Mouse (Mus musculus): Measurements from ENCODE around the gene Slc52a3. TPM values are rescaled to one million over a fixed set of nuclear protein-coding genes. Genes with fewer than 3 reads are reported as not detected.
"Not testable (repeated sequence)": the region's sequence is repeated elsewhere in the genome, so short reads cannot be mapped to it uniquely, and the experiment has no call there.

Gene Slc52a3
- polyA plus RNA-seq, 1 experiment from 2014 or later: 0.43 TPM

GRCm38 (mm10) chr2:151985426-151986172 is 10.7 kb upstream of the Slc52a3 start:
- Histone ChIP-seq H3K9me3 (ENCODE audit: low read length) (no peaks in the 10 kb centered on the region), H3K9ac (replicated peaks) (no peak overlapping the region), H3K4me2 (ENCODE audit: low read depth, low read length) (0 out of 2 replicates have a peak overlapping the region, but pooled peaks have one; percentile 4), H3K27me3 (ENCODE audit: insufficient read depth, low read length) (no peaks in the 10 kb centered on the region), H3K27ac (ENCODE audit: low read depth) (0 out of 2 replicates have a peak overlapping the region, but pooled peaks have one; percentile 34), H3K4me3 (ENCODE audit: low read depth, low read length) (no peak overlapping the region), H3K4me1 (ENCODE audit: insufficient read depth) (peaks cover 5% of the 10 kb centered on the region; the same call in 1 of the 2 replicates), H3K36me3 (replicated peaks; ENCODE audit: insufficient read depth, low read length) (no peaks in the 10 kb centered on the region)
- DNase-seq: peak; percentile 41
- WGBS (ENCODE audit: insufficient replicate concordance): 40% methylated on average over 7 of the region's 7 CpGs
- TF ChIP-seq CTCF (IDR thresholded peaks at IDR 0.05; ENCODE audit: low read depth) (no peak), EP300 (IDR thresholded peaks at IDR 0.05; ENCODE audit: low read depth) (no peak)
- peak; percentile 56 for ATAC-seq

DNA sequence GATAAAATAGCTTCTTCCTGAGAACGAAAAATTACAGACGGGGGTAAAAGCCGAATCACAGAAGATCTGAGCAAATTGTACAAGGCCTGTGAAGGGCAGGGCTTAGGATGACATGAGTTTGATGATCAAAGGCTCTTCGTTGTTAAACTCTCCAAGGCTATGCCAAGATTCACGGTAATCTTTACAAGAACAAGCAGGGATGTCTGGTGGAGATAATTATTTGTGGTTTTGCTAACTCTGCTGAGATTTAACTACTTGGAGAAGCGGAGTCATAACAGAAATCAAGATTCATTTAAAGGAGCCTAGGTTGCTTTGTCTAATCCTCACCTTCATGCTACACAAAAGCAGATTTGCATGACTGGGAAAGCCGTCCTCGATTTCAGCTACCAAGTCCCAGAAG is 9.4 kb upstream of the Slc52a3 start:
- peaks cover 4% of the 10 kb centered on the region; the same call in 1 of the 2 replicates for H3K4me1 ChIP-seq (ENCODE audit: insufficient read depth)
- H3K36me3 ChIP-seq (replicated peaks; ENCODE audit: insufficient read depth, low read length): no peaks in the 10 kb centered on the region
- WGBS (ENCODE audit: insufficient replicate concordance): 59% methylated on average over 8 of the region's 8 CpGs
- H3K9ac ChIP-seq (replicated peaks): no peak overlapping the region
- no peak overlapping the region for H3K4me2 ChIP-seq (ENCODE audit: low read depth, low read length)
- TF ChIP-seq EP300 (IDR thresholded peaks at IDR 0.05; ENCODE audit: low read depth): no peak
- TF ChIP-seq CTCF (IDR thresholded peaks at IDR 0.05; ENCODE audit: low read depth): no peak
- no peaks in the 10 kb centered on the region for H3K9me3 ChIP-seq (ENCODE audit: low read length)
- DNase-seq (no peak), ATAC-seq (no peak)
- no peaks in the 10 kb centered on the region for H3K27me3 ChIP-seq (ENCODE audit: insufficient read depth, low read length)
- no peak overlapping the region for H3K27ac ChIP-seq (ENCODE audit: low read depth)
- no peak overlapping the region for H3K4me3 ChIP-seq (ENCODE audit: low read depth, low read length)

GRCm38 (mm10) chr2:151988978-151989377 is 7.3 kb upstream of the Slc52a3 start:
- no peak for TF ChIP-seq CTCF (IDR thresholded peaks at IDR 0.05; ENCODE audit: low read depth)
- Histone ChIP-seq H3K27ac (ENCODE audit: low read depth) (no peak overlapping the region), H3K27me3 (ENCODE audit: insufficient read depth, low read length) (no peaks in the 10 kb centered on the region)

GRCm38 (mm10) chr2:151990985-151991394 is 5.3 kb upstream of the Slc52a3 start:
- ATAC-seq (no peak), DNase-seq (no peak)
- no peak overlapping the region for H3K4me3 ChIP-seq (ENCODE audit: low read depth, low read length)
- H3K36me3 ChIP-seq (replicated peaks; ENCODE audit: insufficient read depth, low read length): no peaks in the 10 kb centered on the region
- TF ChIP-seq EP300 (IDR thresholded peaks at IDR 0.05; ENCODE audit: low read depth) (no peak), CTCF (IDR thresholded peaks at IDR 0.05; ENCODE audit: low read depth) (no peak)
- no peak overlapping the region for H3K27ac ChIP-seq (ENCODE audit: low read depth)
- H3K4me2 ChIP-seq (ENCODE audit: low read depth, low read length): no peak overlapping the region
- 34% methylated on average over 1 of the region's 1 CpGs for WGBS (ENCODE audit: insufficient replicate concordance)
- no peak overlapping the region for H3K9ac ChIP-seq (replicated peaks)
- no peaks in the 10 kb centered on the region for H3K9me3 ChIP-seq (ENCODE audit: low read length)
- H3K27me3 ChIP-seq (ENCODE audit: insufficient read depth, low read length): no peaks in the 10 kb centered on the region
- peaks cover 6% of the 10 kb centered on the region; the same call in 1 of the 2 replicates for H3K4me1 ChIP-seq (ENCODE audit: insufficient read depth)

More at GRCm38 (mm10) chr2:151988978-151989377, 7.3 kb upstream of the Slc52a3 start:
- no peak overlapping the region for H3K4me2 ChIP-seq (ENCODE audit: low read depth, low read length)
- ATAC-seq (no peak), DNase-seq (no peak)
- no peaks in the 10 kb centered on the region for H3K9me3 ChIP-seq (ENCODE audit: low read length)
- H3K4me3 ChIP-seq (ENCODE audit: low read depth, low read length): no peak overlapping the region
- no peak overlapping the region for H3K9ac ChIP-seq (replicated peaks)
- peaks cover 4% of the 10 kb centered on the region; the same call in 1 of the 2 replicates for H3K4me1 ChIP-seq (ENCODE audit: insufficient read depth)
- whole genome bisulfite sequencing (ENCODE audit: insufficient replicate concordance): 66% methylated on average over 2 of the region's 2 CpGs
- no peaks in the 10 kb centered on the region for H3K36me3 ChIP-seq (replicated peaks; ENCODE audit: insufficient read depth, low read length)

GRCm38 (mm10) chr2:151991446-151991845 is 4.9 kb upstream of the Slc52a3 start:
- H3K4me1 ChIP-seq (ENCODE audit: insufficient read depth): peaks cover 10% of the 10 kb centered on the region
- H3K9me3 ChIP-seq (ENCODE audit: low read length): no peaks in the 10 kb centered on the region
- H3K4me3 ChIP-seq (ENCODE audit: low read depth, low read length): no peak overlapping the region
- DNase-seq (no peak), ATAC-seq (no peak)
- H3K36me3 ChIP-seq (replicated peaks; ENCODE audit: insufficient read depth, low read length): no peaks in the 10 kb centered on the region
- TF ChIP-seq EP300 (IDR thresholded peaks at IDR 0.05; ENCODE audit: low read depth): no peak
- no peak for TF ChIP-seq CTCF (IDR thresholded peaks at IDR 0.05; ENCODE audit: low read depth)
- H3K27me3 ChIP-seq (ENCODE audit: insufficient read depth, low read length): peaks cover 1% of the 10 kb centered on the region; the same call in 1 of the 2 replicates
- no peak overlapping the region for H3K4me2 ChIP-seq (ENCODE audit: low read depth, low read length)
- WGBS (ENCODE audit: insufficient replicate concordance): 49% methylated on average over 5 of the region's 5 CpGs
- no peak overlapping the region for H3K27ac ChIP-seq (ENCODE audit: low read depth)
- H3K9ac ChIP-seq (replicated peaks): no peak overlapping the region

- no peaks in the 10 kb centered on the region for H3K9me3 ChIP-seq (ENCODE audit: low read length)
- no peak overlapping the region for H3K27ac ChIP-seq (ENCODE audit: low read depth)
- H3K27me3 ChIP-seq (ENCODE audit: insufficient read depth, low read length): peaks cover 8% of the 10 kb centered on the region; the same call in 1 of the 2 replicates
- DNase-seq (peak; percentile 80), ATAC-seq (peak; percentile 15; the same call in 1 of the 2 replicates)
- peak overlapping the region; percentile 61 for H3K4me2 ChIP-seq (ENCODE audit: low read depth, low read length)
- peaks cover 15% of the 10 kb centered on the region for H3K4me1 ChIP-seq (ENCODE audit: insufficient read depth)
- peak overlapping the region; percentile 15; the same call in 1 of the 2 replicates for H3K4me3 ChIP-seq (ENCODE audit: low read depth, low read length)
- 7% methylated on average over 22 of the region's 22 CpGs for WGBS (ENCODE audit: insufficient replicate concordance)
- no peak overlapping the region for H3K9ac ChIP-seq (replicated peaks)
- TF ChIP-seq CTCF (IDR thresholded peaks at IDR 0.05; ENCODE audit: low read depth) (peak; percentile 90), EP300 (IDR thresholded peaks at IDR 0.05; ENCODE audit: low read depth) (no peak)
- no peaks in the 10 kb centered on the region for H3K36me3 ChIP-seq (replicated peaks; ENCODE audit: insufficient read depth, low read length)
Measured at GRCm38 (mm10) chr2:151994350-151995122, 1.8 kb upstream of the Slc52a3 start.

GRCm38 (mm10) chr2:151997190-151997575 is 872 bp downstream of the Slc52a3 start:
- H3K9me3 ChIP-seq (ENCODE audit: low read length); ATAC-seq; H3K9ac ChIP-seq (replicated peaks); DNase-seq; H3K4me3 ChIP-seq (ENCODE audit: low read depth, low read length); H3K36me3 ChIP-seq (replicated peaks; ENCODE audit: insufficient read depth, low read length); H3K27me3 ChIP-seq (ENCODE audit: insufficient read depth, low read length); H3K27ac ChIP-seq (ENCODE audit: low read depth): not testable (repeated sequence)
- Histone ChIP-seq H3K4me1 (ENCODE audit: insufficient read depth) (peaks cover 15% of the 10 kb centered on the region), H3K4me2 (ENCODE audit: low read depth, low read length) (peak overlapping the region; percentile 65)
- WGBS (ENCODE audit: insufficient replicate concordance): 46% methylated on average over 2 of the region's 2 CpGs
